Mouse (Mus musculus): ENCODE data around the gene Rpl13. TPM values are rescaled to one million over a fixed set of nuclear protein-coding genes. Genes with fewer than 3 reads are reported as not detected.

The Rpl13 gene
- polyA plus RNA-seq, 1 experiment: 2,261 TPM

DNA sequence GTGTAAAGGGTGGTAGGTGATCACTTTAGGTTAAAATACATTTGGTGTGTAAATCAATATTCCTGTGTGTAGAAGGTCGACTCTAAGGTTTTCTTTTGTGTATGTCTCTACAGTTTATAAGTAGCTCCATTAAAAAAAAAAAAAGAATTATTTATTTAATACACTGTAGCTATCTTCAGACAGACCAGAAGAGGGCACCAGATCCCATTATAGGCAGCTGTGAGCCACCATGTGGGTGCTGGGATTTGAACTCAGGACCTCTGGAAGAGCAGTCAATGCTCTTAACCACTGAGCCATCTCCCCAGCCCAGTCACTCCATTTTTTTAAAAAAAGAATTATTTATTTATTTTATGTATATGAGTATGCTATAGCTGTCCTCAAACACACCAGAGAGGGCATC, 5.9 kb downstream of the Rpl13 start:
- DNase-seq (ENCODE audit: low spot score): no peak

DNA sequence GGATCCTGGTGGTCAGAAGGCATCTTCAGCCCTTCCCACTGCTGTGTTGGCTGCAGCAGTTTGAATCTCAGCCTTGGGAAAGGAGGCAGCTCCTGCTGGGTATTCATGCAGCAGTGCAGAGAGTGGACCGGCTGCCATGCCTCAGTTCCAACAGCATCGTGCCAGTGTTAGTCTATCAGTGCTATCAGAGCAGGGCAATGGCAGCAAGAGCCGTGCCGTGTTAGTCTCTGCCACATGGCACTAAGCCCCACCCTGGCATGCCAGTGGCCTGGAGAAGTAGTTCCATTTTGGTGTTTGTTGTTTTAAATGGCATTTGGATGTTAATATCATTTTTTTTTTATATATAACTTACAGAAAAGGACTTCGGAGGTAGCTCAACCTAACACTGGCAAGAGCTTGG, 6.8 kb downstream of the Rpl13 start:
- no peak for DNase-seq (ENCODE audit: low spot score)

DNA sequence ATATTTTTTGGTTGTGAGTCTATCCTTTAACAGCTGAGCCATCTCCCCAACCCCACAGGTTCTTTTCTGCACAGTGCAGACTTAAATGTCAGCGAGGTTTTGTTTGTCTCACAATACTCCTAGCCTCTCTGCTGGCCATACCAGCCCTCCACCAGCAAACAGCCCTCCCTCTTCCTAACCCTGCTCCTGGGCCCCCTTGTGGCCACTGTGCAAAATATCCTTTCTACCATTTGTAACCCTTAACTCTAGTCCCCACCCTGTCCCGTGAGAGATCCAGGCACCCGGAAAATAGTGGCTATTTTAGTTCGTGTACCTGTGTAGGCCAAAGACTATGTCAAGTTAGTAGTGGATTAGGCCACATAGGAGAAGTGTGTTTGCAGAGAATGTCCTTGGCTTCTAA, 8.5 kb downstream of the Rpl13 start:
- no peak for DNase-seq (ENCODE audit: low spot score)

DNA sequence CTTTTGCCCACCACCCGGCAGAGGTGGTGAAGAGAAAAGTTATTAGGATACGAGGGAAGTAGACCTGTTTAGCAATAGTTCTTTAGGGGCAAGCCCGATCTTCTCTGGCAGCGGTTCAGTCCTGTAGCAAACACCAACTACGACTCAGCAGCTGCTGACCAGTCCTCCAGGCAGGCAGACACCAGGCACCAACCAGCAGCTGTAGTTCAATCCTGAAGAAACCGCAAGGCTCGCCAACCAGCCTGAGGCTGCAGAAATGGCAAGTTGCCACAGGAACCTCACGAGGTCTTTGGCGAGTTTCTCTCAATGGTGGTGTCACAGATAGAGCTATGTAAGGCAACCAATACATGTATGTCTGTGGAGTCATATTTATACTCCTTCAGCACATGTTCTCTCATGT, 10.7 kb downstream of the Rpl13 start:
- no peak for DNase-seq (ENCODE audit: low spot score)

DNA sequence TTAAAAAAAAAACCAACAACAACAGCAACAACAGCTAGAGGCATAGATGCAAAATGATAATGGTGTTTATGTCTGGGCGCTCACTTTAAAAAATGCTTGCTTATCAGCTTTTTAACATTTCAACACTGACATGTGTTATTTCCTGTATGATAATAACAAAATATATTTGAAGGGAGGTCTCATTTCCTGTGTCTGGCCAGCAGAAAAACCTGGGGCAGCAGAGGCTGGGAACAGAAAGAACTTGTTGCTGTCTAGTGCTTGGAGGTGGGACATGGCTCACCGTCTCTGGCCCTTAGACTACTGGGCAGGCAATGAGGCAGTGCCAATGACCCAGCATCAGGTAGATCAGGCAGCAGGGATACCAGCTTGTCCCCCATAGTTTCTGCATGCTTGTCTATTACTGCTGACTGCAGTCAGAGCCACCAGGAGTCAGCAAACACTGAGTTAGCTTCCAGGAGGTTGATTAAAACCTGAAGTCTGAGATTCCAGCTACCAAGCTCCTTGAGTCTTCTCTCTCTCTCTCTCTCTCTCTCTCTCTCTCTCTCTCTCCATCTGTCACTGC, 11.8 kb downstream of the Rpl13 start:
- no peak for DNase-seq (ENCODE audit: low spot score)

DNA sequence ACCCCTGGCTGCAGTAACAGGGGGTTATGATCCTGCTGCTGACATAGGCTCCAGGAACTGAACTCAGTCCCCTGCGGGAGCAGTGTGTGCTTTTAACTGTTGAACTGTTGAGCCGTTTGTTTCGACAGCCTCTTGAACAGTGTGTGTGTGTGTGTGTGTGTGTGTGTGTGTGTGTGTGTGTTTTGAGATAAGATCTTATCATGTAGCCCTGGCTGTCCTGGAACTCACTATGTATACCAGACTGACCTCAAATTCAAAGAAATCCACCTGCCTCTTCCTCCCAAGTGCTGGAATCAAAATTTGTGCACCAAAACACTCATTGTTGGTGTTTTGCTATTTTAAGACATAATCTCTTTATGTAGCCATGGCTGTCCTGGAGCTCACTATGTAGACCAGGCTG, 12.5 kb downstream of the Rpl13 start:
- no peak for DNase-seq (ENCODE audit: low spot score)

DNA sequence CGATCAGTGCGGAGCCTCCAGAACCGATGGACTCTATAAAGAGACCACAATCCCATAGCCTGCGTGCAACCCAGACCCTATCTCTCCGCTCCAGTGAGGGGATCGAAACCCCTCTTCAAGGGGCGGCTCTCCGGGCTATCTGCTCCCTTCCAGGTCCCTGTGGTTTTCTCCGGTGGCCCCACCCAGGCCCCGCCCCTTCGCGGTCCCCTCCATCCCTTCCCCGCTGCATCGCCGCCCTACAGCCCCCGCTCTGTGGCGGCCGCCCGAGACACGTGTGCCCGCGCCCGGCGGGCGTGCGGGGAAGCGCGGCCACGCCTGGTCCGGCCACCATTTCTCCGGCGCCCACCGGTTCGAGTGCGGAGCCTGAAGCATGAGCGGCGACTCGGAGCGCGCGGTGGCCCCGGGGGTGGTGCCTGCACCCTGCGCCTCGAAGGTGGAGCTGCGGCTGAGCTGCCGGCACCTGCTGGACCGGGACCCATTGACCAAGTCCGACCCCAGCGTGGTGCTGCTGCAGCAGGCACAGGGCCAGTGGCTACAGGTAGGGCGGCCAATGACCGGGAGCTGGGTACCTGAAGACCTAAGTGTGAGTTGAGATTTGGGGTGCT, 15.1 kb downstream of the Rpl13 start, which contains the start of gene Cpne7:
Cpne7 (plus strand) TSS at position 248 of the 605 bp plus-strand sequence.
- no peak for DNase-seq (ENCODE audit: low spot score)

DNA sequence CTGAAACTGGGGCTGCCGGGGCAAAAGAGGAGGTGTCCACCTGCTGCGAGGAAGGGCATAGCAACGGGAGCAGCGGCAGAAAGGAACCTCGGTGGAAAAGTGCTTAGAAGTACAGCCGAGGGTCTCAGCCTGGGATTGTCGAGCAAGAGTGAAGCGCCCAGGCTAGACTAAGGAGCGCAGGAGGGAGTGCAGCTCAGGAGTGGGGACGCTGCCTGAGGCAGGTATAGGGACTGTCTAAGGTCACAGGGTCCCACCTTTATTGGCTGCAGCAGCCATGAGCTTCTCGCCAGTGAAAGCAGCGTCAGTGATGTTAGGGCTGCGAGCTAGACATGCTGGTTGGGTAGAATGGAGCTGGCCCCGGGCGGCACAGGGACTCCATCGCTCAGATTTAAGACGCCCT, 15.6 kb downstream of the Rpl13 start:
- DNase-seq (ENCODE audit: low spot score): no peak

DNA sequence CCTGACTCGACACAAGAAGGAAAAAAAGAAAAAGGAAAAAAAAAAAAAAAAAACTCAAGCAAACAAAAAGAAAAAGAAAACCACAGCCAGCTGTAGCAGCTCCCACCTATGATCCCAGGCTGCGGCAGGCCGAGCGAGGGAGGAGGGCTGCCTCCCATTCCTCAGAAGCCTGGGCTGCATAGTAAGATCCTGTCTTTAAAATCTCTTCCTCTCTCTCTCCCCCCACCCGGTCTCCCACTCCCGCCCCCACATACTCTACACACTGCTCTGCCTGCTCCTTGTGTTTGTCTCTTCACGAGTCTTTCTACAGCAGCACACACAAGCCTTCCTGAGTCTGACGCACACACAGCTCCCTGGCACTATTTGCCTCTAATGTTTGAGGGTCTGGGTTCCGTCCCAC, 19.9 kb downstream of the Rpl13 start:
- DNase-seq (ENCODE audit: low spot score): no peak

DNA sequence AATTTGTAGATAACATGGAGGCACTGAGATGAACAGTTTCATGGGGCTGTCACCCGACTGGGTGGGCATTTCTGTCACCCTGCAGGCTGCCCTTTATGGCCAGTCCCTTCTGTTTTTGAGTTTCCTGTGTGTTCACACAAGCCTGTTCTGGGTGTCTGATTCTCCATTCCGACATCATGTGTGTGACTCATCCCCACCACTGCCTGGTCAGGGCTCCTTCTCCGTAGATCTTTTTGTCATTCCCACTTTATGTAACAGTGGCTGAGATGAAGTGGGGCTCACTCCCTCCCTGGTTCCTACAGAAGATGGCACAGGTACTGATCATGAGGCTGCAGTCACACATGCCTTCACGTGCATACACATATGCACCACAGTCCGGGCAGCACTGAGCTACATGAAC, 20.5 kb downstream of the Rpl13 start:
- no peak for DNase-seq (ENCODE audit: low spot score)

DNA sequence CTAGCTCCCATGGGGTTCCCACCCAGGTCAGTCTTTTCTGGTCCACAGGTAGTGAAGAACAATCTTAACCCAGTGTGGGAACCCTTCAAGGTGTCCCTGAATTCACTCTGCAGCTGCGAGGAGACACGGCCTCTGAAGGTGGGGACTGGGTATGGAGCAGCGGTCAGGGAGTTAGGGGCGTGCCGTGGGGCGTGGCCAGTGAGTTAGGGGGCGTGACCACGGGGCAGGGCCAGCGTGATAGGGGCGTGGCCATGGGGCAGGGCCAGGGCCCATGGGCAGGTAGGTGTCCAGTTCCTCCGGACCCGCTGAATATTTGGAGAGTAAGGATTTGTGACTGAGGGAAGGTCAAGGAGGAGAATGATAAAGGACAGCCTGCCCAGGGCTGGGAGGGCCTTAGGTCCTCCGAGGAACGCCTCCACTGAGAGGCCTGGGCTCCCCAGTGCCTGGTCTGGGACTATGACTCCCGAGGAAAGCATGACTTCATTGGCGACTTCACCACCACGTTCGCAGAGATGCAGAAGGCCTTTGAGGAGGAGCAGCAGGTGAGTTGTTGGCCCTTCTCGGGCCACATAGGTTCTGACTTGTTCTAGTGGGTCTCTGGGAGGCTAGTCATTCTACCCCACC, 24.2 kb downstream of the Rpl13 start:
- no peak for DNase-seq (ENCODE audit: low spot score)

DNA sequence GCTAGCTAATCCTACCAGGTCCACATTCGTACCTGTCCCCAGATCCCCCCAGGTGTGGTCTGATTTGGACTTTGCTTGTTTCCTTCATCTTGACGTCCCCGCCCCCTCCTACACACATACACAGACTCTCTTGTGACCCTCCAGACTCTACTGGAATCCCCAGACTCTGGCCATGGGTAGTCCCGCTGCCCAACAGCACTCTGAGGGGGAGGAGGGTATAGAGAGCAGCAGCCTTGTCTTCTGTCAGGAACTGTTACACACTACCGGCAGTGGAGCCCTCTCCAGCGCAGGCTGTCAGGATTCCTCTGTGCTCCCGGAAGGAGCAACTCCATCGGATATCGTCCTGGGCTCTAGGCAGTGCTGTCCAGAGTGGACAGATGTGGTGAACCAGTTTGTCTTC, 28.9 kb downstream of the Rpl13 start:
- no peak for DNase-seq (ENCODE audit: low spot score)

DNA sequence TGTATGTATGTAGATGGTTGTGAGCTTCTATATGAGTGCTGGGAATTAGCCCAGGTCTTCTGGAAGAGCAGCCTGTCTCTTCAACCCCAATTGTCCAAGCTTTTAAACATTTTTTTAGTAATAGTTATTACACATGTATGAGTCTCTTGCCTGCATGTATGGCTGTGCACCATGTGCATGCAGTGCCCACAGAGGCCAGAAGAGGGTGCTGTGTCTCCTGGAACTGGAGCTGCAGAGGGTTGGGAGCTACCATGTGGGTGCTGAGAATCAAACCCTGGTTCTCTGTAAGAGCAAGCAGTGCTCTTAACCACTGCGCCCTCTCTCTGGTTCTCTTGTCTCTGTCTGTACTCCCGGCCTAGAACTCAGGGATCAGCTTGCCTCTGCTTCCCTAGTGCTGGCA, 30.8 kb downstream of the Rpl13 start:
- no peak for DNase-seq (ENCODE audit: low spot score)

DNA sequence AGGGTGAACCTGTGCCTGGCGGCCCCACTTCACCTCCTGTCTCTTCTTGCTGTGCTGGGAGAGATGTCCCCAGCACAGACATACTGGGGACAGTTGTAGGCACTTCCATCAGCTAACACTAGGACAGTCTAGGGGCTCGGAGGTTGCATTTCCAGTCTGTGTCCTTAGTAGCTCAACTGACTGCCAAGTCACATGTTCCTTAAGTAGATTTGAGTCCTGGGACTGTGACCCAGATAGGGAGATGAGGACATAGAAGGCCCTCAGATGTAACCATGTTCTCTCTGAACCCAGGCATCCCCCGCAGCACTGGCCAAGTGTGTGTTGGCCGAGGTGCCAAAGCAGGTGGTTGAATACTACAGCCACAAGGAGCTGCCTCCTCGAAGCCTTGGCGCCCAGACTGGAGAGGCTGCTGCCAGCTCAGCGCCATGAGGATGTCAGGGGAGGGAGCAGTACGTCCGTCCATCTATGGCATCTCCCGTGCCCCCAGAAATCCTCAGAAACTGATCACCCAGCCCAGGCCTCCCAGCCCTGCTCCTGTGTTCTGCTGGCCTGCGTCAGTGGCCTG, 32.1 kb downstream of the Rpl13 start:
- no peak for DNase-seq (ENCODE audit: low spot score)

DNA sequence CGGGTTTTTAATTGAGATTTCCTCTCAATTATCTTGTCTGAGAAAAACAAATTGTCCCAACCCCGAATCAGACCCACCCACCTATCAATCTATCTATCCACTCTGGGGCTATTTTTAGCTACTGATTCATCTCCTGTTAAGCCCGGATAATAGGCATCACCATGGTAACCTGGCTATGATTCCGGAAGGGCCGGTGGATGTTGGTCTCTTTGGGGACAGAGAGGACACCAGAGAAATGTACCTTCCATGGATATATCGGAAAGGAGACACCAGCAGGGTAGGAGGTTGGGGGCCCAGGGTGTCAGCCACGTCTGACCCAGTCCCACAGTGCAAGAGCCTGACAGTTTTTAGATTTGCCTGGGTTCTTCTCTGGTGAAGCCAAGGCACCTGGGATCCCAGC, 33.3 kb downstream of the Rpl13 start:
- no peak for DNase-seq (ENCODE audit: low spot score)

DNA sequence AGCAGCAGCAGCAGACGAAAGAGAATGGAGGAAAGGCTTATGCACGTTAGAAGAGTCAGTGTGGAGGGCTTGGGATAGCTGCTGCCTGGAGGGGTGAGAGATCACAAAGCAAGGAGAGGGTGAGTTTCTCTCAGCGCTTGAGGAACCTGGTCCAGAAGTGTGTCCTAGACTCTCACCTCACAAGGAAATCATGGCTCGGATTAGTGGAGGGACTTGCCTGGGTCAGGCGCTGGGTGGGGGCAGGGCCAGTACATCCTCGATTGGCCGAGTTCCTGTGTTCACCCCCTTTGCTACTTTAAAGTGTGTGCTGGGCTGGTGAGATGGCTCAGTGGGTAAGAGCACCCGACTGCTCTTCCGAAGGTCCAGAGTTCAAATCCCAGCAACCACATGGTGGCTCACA, 33.7 kb downstream of the Rpl13 start:
- DNase-seq (ENCODE audit: low spot score): no peak

DNA sequence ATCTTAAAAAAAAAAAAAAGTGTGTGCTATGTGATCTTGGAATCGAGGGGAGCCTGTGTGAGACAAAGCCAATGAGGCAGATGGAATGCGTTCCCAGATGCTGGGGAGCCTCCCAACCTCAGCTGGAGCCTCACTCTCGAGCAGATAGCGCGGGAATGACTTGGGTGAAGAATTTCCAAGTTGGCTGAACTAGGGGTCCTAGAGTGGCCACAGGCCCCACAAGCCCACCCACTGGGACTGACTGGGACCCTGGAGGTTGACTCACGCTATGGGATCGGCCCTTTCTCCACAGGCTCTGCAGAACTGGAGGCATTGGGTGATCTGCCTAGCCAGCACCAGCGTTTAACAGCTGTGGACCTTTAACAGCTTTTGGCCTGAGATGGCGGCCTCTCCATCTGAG, 34.1 kb downstream of the Rpl13 start:
- no peak for DNase-seq (ENCODE audit: low spot score)

DNA sequence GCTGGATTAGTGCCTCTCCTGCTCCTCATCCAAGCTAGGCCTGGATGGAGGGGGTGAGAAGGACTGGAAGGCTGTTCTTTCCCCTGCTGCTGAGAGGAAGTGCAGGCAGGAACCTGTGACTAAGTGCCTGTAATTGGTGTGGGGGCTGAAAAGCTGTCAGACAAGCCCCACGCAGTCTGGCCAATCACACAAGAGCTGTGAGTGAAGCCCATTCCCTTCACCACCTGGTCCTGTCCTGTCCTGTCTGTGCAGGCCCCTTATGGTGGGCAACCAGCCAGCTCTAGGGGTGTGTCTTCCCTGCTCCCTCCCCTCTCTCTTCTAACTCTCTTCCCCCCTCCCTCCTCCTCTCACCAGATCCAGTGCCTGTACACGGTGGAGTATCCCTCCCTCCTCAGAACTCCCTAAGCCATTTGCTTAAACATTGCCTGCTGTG, 35.5 kb downstream of the Rpl13 start:
- no peak for DNase-seq (ENCODE audit: low spot score)

DNA sequence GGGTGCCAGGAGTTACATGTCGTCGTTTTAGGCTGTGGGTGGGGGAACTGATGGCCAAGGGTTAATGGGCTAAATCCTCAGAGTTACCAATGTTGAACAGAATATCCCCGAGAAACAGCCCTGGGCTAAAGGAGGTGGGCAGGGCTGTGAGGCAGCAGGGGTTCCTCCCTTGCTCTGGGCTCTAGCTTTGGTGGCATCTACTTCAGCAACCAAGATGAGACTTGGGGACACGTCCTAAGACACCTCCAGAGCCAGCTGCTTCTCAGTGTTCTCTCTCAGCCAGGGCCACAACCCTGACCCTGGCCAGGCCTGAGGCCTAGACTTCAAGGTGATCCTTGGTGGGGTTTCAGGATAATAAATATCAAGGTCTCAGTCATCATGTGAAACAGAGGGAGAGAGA, 36.6 kb downstream of the Rpl13 start:
- no peak for DNase-seq (ENCODE audit: low spot score)

DNA sequence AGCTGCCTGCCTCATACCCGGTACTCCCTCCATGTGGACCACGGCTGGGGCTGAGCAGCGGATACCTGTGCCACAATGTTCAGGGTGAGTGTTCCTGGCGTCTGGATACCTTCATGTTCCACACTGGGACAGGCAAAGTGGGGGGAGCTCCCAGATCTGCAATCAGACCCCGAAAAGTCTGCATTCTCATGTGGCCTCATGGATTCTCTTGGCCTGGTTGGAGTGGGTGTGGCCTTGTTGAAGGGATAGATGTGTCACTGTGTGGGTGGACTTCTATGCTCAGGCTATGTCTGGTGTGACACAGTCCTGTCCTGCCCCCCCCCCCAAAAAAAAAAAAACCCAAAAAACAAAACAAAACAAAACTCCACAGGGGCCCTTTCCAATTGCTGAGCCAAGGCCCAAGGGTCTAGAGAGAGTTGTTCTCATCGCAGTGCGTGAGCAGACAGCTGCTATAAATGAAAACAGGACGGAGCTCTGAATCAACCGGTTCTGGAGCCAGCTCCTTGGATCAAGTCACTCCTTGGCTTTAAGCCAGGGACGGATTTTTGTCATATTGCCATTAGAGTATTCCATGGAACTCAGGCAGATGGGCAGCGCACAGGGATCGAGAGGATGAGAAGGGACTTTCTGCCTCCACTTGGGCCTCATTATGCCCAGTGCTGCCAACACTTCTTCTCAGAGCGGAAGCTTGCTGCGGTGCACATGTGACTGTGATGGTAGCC, 39.8 kb downstream of the Rpl13 start:
- DNase-seq (ENCODE audit: low spot score): no peak

DNA sequence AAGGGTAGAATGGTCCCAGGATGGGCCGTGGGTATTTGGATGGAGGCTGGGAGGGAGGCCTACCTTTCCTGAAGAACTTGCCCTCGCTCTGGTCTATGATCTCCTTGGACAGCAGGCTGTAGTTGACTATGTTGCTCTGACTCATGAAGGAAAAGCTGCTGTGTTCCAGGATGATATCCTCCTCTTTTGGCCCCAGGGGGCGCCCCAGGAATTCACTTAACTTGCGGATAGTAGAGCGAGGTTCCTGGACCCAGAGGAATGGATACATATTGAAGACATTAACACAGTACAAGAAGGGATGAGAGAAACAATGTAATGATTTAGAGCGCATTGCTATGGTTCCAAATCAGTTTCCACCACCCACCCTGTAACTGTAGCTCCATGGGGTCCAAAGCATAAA, 43.1 kb downstream of the Rpl13 start:
- no peak for DNase-seq (ENCODE audit: low spot score)

DNA sequence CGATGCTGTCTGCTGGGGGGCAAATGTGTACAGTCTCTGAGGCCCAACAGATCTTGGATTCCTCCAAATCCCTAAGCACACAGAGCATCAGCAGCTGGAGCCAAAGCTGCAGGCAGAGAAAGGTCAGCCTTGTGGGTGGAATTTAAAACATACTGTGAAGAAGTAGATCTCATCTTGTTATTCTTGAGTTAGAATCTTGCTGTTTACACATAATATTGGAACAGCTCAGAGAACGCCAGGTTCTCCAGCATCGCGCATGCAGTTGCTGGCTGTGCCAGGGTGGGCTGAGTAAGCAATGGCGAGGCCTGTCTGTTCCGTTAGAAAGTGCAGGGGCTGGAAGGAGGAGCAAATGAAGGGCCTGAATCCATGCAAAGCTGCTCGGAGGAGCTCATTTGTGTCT, 44.2 kb downstream of the Rpl13 start:
- DNase-seq (ENCODE audit: low spot score): no peak

DNA sequence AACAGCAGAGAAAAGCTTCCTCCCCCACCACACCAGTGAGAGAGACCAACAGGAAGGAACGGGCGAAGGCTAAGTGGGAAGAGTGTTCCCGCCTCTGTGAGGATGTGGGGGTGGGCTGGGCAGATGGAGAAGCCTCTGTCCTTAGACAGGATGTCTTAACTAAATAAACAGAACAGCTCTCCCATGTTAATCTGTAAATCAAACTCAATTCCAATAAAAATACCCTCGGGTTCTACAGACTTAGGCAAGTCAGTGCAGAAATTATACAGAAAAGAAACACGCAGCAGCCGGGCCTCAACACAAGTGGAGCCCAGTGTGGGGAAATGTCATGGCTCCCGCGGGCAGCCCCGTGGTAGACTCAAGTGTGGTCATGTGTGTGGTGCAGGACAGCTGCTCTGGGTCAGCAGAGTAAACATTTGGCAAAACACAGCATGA, 48.6 kb downstream of the Rpl13 start:
- no peak for DNase-seq (ENCODE audit: low spot score)
